Mouse (Mus musculus): ENCODE measurements around the gene Hist1h2ak.
A peak's percentile ranks its signal among the peaks of the same experiment; 100 is the strongest.

- TF ChIP-seq GATA1 (IDR thresholded peaks at IDR 0.05; ENCODE audit: low read length) = 0 out of 2 replicates have a peak, but pooled peaks have one; percentile 13
- no peak for TF ChIP-seq TAL1 (IDR thresholded peaks at IDR 0.05; ENCODE audit: low read length)
Measured at GRCm38 (mm10) chr13:21779767-21780731, 26.4 kb upstream of the Hist1h2ak start, which contains the start of gene Hist1h1b.
